Mouse (Mus musculus) forebrain, embryonic 15.5 days (tissue): ENCODE results near the gene Kctd17. TPM values are rescaled to one million over a fixed set of nuclear protein-coding genes. Genes with fewer than 3 reads are reported as not detected.

ENCODE experiments used
- ATAC-seq: fragments of 200-750 bp; cut with Nextera tagmentation; replicated peaks from 2 replicates; pipeline ENCODE4 v1.8.0; 2017; ENCODE audit warnings: mild to moderate bottlenecking, moderate TSS enrichment, moderate library complexity
- H3K27ac ChIP-seq: fragments of 300-500 bp; sonication (generic); replicated peaks from 2 replicates; pipeline ENCODE4 v1.5.1; 2015; ENCODE audit warnings: mild to moderate bottlenecking, inconsistent platforms
- H3K27me3 ChIP-seq: fragments of 300-500 bp; sonication (generic); 2 replicates; pipeline ENCODE4 v1.6.1; 2015; ENCODE audit warnings: inconsistent platforms
- H3K36me3 ChIP-seq: fragments of 300-500 bp; sonication (generic); 2 replicates; pipeline ENCODE4 v1.6.1; 2015; ENCODE audit warnings: mild to moderate bottlenecking, inconsistent platforms
- H3K4me1 ChIP-seq: fragments of 300-500 bp; sonication (generic); 2 replicates; pipeline ENCODE4 v1.6.1; 2015; ENCODE audit warnings: inconsistent platforms
- H3K4me2 ChIP-seq: fragments of 300-500 bp; sonication (generic); replicated peaks from 2 replicates; pipeline ENCODE4 v1.6.1; 2015; ENCODE audit warnings: mild to moderate bottlenecking, inconsistent platforms
- H3K4me3 ChIP-seq: fragments of 300-500 bp; sonication (generic); 2 replicates; pipeline ENCODE4 v1.5.1; 2015; ENCODE audit warnings: mild to moderate bottlenecking, inconsistent platforms
- H3K9ac ChIP-seq: fragments of 300-500 bp; sonication (generic); replicated peaks from 2 replicates; pipeline ENCODE4 v1.6.1; 2015; ENCODE audit warnings: mild to moderate bottlenecking, inconsistent platforms
- H3K9me3 ChIP-seq: fragments of 300-500 bp; sonication (generic); 2 replicates; pipeline ENCODE4 v1.6.1; 2016; ENCODE audit warnings: inconsistent platforms
- WGBS: fragments of 180-500 bp; shearing (Covaris S2); methylation state at CpG from one replicate; pipeline ENCODE4 v1.1.7; 2015; ENCODE audit warnings: mixed read lengths; 5-methylcytosine and 5-hydroxymethylcytosine counted together
- polyA plus RNA-seq: library from polyadenylated mRNA; unstranded; fragments of >200 nt; fragmentation: Nextera tagmentation; extraction: Ambion mirVana; gene quantifications from 2 replicates; pipeline ENCODE4 v1.2.1, GENCODE M21; 2015

Gene Kctd17
- polyA plus RNA-seq, 1 experiment from 2014 or later, result 132 TPM

GRCm38 (mm10) chr15:78476878-78477277 lies 48.5 kb downstream of the Kctd17 start:
- no peaks in the 10 kb centered on the region for H3K9me3 ChIP-seq
- no peak for ATAC-seq
- 77% methylated on average over 1 of the region's 1 CpGs for WGBS
- H3K27me3 ChIP-seq, result no peaks in the 10 kb centered on the region
- no peaks in the 10 kb centered on the region for H3K36me3 ChIP-seq
- no peak overlapping the region for H3K27ac ChIP-seq
- no peaks in the 10 kb centered on the region for H3K4me1 ChIP-seq
- no peak overlapping the region for H3K4me3 ChIP-seq
- no peak overlapping the region for H3K4me2 ChIP-seq
- H3K9ac ChIP-seq, result no peak overlapping the region

GRCm38 (mm10) chr15:78478073-78478472 lies 49.7 kb downstream of the Kctd17 start:
- H3K9me3 ChIP-seq, result no peaks in the 10 kb centered on the region
- no peak overlapping the region for H3K27ac ChIP-seq
- no peak overlapping the region for H3K4me2 ChIP-seq
- ATAC-seq, result no peak
- no peaks in the 10 kb centered on the region for H3K4me1 ChIP-seq
- H3K27me3 ChIP-seq, result no peaks in the 10 kb centered on the region
- H3K4me3 ChIP-seq, result no peak overlapping the region
- H3K9ac ChIP-seq, result no peak overlapping the region
- 91% methylated on average over 4 of the region's 4 CpGs for WGBS
- H3K36me3 ChIP-seq, result no peaks in the 10 kb centered on the region

DNA sequence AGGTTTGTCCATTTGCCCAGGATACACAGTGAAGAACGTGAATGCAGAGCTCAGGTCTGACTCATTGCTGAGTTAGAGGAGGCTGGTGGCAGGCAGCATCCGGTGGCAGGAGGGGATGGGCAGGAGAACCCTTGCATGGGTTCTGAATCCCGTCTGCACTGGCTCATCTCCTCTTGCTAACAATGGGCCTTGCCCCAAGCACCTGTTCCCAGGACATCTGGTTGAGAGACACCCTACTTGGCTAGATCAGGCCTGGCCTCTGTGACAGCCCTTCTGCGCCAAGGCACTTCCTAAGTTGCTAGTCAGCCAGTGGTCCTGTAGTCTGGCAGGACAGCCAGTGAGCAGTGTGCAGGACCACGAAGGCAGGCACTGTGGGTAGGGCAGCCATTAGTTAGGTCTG lies 51.1 kb downstream of the Kctd17 start:
- no peak for ATAC-seq
- Histone ChIP-seq H3K4me3 (no peak overlapping the region), H3K36me3 (no peaks in the 10 kb centered on the region), H3K9ac (no peak overlapping the region), H3K27me3 (no peaks in the 10 kb centered on the region), H3K4me1 (no peaks in the 10 kb centered on the region), H3K27ac (no peak overlapping the region), H3K4me2 (no peak overlapping the region), H3K9me3 (no peaks in the 10 kb centered on the region)
- WGBS, result 83% methylated on average over 5 of the region's 5 CpGs

DNA sequence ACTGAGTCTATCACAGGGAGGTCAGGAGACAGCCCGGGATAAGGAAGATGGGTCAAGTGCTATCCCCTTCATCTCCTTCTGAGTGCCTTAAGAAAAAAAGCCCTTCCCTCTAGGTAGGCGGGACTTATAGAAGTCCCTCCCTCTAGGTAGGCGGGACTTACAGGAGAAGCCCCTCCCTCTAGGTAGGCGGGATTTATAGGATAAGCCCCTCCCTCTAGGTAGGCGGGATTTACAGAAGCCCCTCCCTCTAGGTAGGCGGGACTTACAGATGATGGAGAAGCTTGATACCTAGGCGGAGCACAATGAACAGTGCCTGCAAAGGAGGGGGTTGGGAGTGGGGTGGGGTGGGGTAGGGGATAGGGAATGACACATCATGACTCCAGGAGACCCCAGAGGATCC lies 51.7 kb downstream of the Kctd17 start:
- ATAC-seq, result no peak
- Histone ChIP-seq H3K9ac (no peak overlapping the region), H3K4me2 (no peak overlapping the region), H3K4me3 (no peak overlapping the region), H3K9me3 (no peaks in the 10 kb centered on the region), H3K4me1 (no peaks in the 10 kb centered on the region), H3K27me3 (no peaks in the 10 kb centered on the region), H3K27ac (no peak overlapping the region), H3K36me3 (no peaks in the 10 kb centered on the region)
- 80% methylated on average over 7 of the region's 7 CpGs for WGBS

- Histone ChIP-seq H3K9ac (no peak overlapping the region), H3K27me3 (no peaks in the 10 kb centered on the region), H3K9me3 (no peaks in the 10 kb centered on the region), H3K4me3 (no peak overlapping the region), H3K27ac (no peak overlapping the region), H3K4me1 (no peaks in the 10 kb centered on the region), H3K4me2 (no peak overlapping the region), H3K36me3 (no peaks in the 10 kb centered on the region)
- 90% methylated on average over 2 of the region's 2 CpGs for WGBS
- no peak for ATAC-seq
Measured at GRCm38 (mm10) chr15:78480991-78481390, 52.6 kb downstream of the Kctd17 start.

DNA sequence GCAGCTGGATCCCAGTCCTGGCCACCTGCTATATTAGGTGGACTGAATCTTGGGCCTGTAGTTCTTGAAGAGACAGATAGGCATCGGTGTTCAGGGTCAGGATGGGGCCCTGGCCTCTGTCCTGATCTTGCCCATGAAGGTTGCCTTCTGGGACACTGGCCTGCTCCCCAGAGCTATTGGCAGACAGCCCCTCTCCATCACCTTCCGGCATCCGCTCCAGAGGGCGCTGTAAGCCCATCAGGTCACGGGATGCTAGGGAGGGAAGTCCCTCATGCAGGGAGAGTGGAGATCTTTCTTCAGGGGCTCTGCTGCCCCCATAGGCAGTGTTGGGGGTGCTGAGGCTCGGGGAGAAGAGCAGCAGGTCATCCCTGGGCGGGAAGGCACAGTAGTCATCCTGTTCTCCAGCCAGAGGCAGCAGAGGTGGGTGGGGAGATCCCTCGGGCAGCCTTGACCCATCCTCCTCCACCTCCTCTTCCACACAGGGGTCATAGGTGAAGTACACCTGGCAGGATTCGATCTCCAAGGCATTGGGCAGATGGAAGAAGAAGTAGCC lies 53.2 kb downstream of the Kctd17 start:
- no peak for ATAC-seq
- 50% methylated on average over 9 of the region's 9 CpGs for WGBS

DNA sequence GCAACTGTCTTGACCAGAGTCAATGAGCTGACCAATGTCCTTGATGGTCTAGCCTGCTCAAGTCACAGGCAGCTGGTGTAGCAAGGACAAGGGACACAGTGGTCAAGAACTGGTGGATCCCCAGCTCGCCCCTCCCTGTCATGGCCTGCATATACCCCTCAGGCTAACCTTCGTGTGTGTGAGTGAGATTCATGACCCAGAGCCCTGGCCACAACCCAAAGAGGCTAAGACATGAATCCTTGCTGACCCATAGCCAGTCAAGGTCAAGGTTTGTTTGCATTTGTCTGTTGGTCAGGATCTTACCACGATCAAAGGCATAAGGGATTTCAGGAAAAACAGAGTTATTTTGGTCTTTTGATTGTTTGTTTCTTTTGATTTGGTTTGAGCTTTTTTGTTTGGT lies 54.2 kb downstream of the Kctd17 start:
- Histone ChIP-seq H3K27me3 (no peaks in the 10 kb centered on the region), H3K4me2 (no peak overlapping the region), H3K4me1 (no peaks in the 10 kb centered on the region), H3K4me3 (no peak overlapping the region), H3K9ac (no peak overlapping the region), H3K36me3 (no peaks in the 10 kb centered on the region), H3K27ac (no peak overlapping the region), H3K9me3 (no peaks in the 10 kb centered on the region)
- no peak for ATAC-seq
- WGBS, result 76% methylated on average over 3 of the region's 3 CpGs

More for the DNA sequence above, 53.2 kb downstream of the Kctd17 start:
- H3K27me3 ChIP-seq, result no peaks in the 10 kb centered on the region
- no peaks in the 10 kb centered on the region for H3K36me3 ChIP-seq
- H3K4me2 ChIP-seq, result no peak overlapping the region
- no peak overlapping the region for H3K4me3 ChIP-seq
- no peak overlapping the region for H3K27ac ChIP-seq
- H3K9me3 ChIP-seq, result no peaks in the 10 kb centered on the region
- H3K4me1 ChIP-seq, result no peaks in the 10 kb centered on the region
- H3K9ac ChIP-seq, result no peak overlapping the region

DNA sequence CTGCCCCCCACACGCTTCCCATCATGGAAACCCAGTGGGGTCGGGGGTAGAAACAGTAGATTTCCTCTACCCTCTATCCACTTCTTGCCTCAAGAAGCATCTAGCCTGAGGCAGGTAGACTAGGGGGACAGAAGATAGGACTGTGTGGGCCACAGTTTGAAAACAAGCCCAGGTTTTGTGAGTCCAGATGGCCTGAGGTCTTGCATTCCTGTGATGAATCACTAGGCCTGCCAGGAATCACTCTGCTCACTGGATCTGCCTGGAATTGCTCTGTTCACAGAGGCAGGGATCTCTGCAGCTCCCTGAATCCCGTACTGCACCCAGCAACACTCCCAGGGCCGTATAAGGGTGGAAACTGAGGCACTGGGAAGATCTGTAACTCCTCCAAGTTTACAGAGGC lies 54.9 kb downstream of the Kctd17 start:
- Histone ChIP-seq H3K4me3 (no peak overlapping the region), H3K4me2 (no peak overlapping the region), H3K36me3 (no peaks in the 10 kb centered on the region), H3K27ac (no peak overlapping the region), H3K9ac (no peak overlapping the region), H3K4me1 (no peaks in the 10 kb centered on the region), H3K9me3 (no peaks in the 10 kb centered on the region), H3K27me3 (no peaks in the 10 kb centered on the region)
- 81% methylated on average over 4 of the region's 4 CpGs for WGBS
- ATAC-seq, result no peak

DNA sequence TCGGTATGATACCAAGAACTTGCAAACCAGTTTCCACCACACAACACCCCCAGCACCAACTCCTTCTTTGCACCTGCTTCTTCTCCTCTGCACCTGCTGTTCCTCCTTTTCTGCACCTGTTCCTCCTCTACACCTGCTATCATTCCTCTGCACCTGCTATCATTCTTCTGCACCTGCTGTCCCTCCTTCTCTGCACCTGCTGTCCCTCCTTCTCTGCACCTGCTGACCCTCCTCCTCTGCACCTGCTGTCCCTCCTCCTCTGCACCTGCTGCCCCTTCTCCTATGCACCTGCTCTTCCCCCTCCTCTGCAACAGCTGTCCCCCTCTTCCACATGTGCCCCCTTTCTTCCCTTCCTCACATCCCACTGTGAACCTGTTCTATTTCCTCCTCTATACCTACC lies 58.2 kb downstream of the Kctd17 start:
- no peak overlapping the region for H3K4me2 ChIP-seq
- H3K4me1 ChIP-seq, result no peaks in the 10 kb centered on the region
- 93% methylated on average over 1 of the region's 1 CpGs for WGBS
- H3K4me3 ChIP-seq, result no peak overlapping the region
- no peaks in the 10 kb centered on the region for H3K27me3 ChIP-seq
- no peaks in the 10 kb centered on the region for H3K36me3 ChIP-seq
- no peak overlapping the region for H3K9ac ChIP-seq
- no peaks in the 10 kb centered on the region for H3K9me3 ChIP-seq
- ATAC-seq, result no peak
- no peak overlapping the region for H3K27ac ChIP-seq

DNA sequence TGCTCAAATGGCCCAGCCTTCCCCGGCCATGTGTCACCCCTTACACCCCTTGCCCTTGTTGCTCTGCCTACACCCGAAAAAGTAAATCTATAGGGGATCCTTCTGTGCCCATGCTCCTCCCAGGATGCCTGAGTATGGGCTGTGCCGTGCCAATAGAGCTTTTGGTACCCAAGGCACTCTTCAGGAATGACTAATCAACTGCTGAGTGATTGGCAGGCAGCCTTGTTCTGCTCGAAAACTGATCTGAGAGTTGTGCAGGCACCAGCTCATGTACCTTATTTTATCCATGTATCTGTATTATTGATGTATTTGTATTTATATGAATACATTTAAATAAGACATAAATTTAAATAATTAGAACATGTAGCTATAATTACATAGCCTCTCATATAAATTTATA lies 58.7 kb downstream of the Kctd17 start:
- WGBS, result 56% methylated on average over 4 of the region's 4 CpGs

More for the DNA sequence above, 58.7 kb downstream of the Kctd17 start:
- H3K9me3 ChIP-seq, result no peaks in the 10 kb centered on the region
- no peak for ATAC-seq
- H3K27me3 ChIP-seq, result no peaks in the 10 kb centered on the region
- H3K4me3 ChIP-seq, result no peak overlapping the region
- H3K36me3 ChIP-seq, result no peaks in the 10 kb centered on the region
- H3K27ac ChIP-seq, result no peak overlapping the region
- no peak overlapping the region for H3K4me2 ChIP-seq
- H3K4me1 ChIP-seq, result no peaks in the 10 kb centered on the region
- no peak overlapping the region for H3K9ac ChIP-seq

Other genes starting within 250 kb of the Kctd17 start
- not detected in 2 replicates for gene Pvalb, start 222.2 kb upstream of the Kctd17 start, polyA plus RNA-seq
- 0.87 and 1.1 TPM in 2 replicates for gene Ncf4, start 183.8 kb upstream of the Kctd17 start, polyA plus RNA-seq
- 0.08 and 0.15 TPM in 2 replicates for gene Csf2rb2, start 122.8 kb upstream of the Kctd17 start, polyA plus RNA-seq
- gene Csf2rb, start 102.8 kb upstream of the Kctd17 start, polyA plus RNA-seq, result 0.32 and 0.75 TPM in 2 replicates
- not detected in 2 replicates for gene Tex33, start 32.7 kb upstream of the Kctd17 start, polyA plus RNA-seq
- gene Tst, start 22.7 kb upstream of the Kctd17 start, polyA plus RNA-seq, result 23.7 and 24.6 TPM in 2 replicates
- 4.1 and 5.3 TPM in 2 replicates for gene Mpst, start 22.1 kb upstream of the Kctd17 start, polyA plus RNA-seq
- 0.11 and 0.34 TPM in 2 replicates for gene Tmprss6, start 40.1 kb downstream of the Kctd17 start, polyA plus RNA-seq
- not detected in 2 replicates for gene Il2rb, start 66.7 kb downstream of the Kctd17 start, polyA plus RNA-seq
- 4.2 and 4.9 TPM in 2 replicates for gene C1qtnf6, start 102.9 kb downstream of the Kctd17 start, polyA plus RNA-seq
- gene Sstr3, start 116.1 kb downstream of the Kctd17 start, polyA plus RNA-seq, result 1.0 and 1.4 TPM in 2 replicates
- gene Rac2, start 144.2 kb downstream of the Kctd17 start, polyA plus RNA-seq, result 3.1 and 7.5 TPM in 2 replicates
- gene Cyth4, start 168.5 kb downstream of the Kctd17 start, polyA plus RNA-seq, result 4.1 and 5.3 TPM in 2 replicates